Mouse (Mus musculus) forebrain, embryonic 14.5 days (tissue): Measurements from ENCODE around the gene Gm8978. TPM values are rescaled to one million over a fixed set of nuclear protein-coding genes. Genes with fewer than 3 reads are reported as not detected.
"Not testable (repeated sequence)": the region's sequence is repeated elsewhere in the genome, so short reads cannot be mapped to it uniquely, and the experiment has no call there.

Source experiments
- ATAC-seq: fragments of 200-750 bp; cut with Nextera tagmentation; 2 replicates; pipeline ENCODE4 v1.8.0; 2017; ENCODE audit warnings: mild to moderate bottlenecking, moderate library complexity
- DNase-seq: peaks from one replicate; pipeline ENCODE4 v3.0.0-alpha.2; 2015; ENCODE audit warnings: low spot score
- H3K27ac ChIP-seq: fragments of 300-500 bp; sonication (generic); 2 replicates; pipeline ENCODE4 v1.5.1; 2014; ENCODE audit warnings: low read depth, mild to moderate bottlenecking, control low read depth, low read length, moderate library complexity
- H3K27me3 ChIP-seq: fragments of 300-500 bp; sonication (generic); replicated peaks from 2 replicates; pipeline ENCODE4 v1.6.1; 2014; ENCODE audit warnings: low read length, control low read depth, mixed read lengths; ENCODE audit not compliant: control insufficient read depth, insufficient read depth
- H3K36me3 ChIP-seq: fragments of 300-500 bp; sonication (generic); 2 replicates; pipeline ENCODE4 v1.6.1; 2014; ENCODE audit warnings: low read length, control low read depth; ENCODE audit not compliant: control insufficient read depth, insufficient read depth
- H3K4me1 ChIP-seq: fragments of 300-500 bp; sonication (generic); 2 replicates; pipeline ENCODE4 v1.6.1; 2014; ENCODE audit warnings: antibody characterized with exemption, low read length, control low read depth; ENCODE audit not compliant: control insufficient read depth, insufficient read depth
- H3K4me2 ChIP-seq: fragments of 300-500 bp; sonication (generic); 2 replicates; pipeline ENCODE4 v1.6.1; 2014; ENCODE audit warnings: mild to moderate bottlenecking, control low read depth, low read length
- H3K4me3 ChIP-seq: fragments of 300-500 bp; sonication (generic); 2 replicates; pipeline ENCODE4 v1.5.1; 2014; ENCODE audit warnings: low read depth, low read length, control low read depth
- H3K9ac ChIP-seq: fragments of 300-500 bp; sonication (generic); 2 replicates; pipeline ENCODE4 v1.6.1; 2014; ENCODE audit warnings: mild to moderate bottlenecking, low read length, control low read depth, moderate library complexity
- H3K9me3 ChIP-seq: fragments of 300-500 bp; sonication (generic); replicated peaks from 2 replicates; pipeline ENCODE4 v1.6.1; 2016; ENCODE audit warnings: low read length, control low read depth, mixed read lengths; ENCODE audit not compliant: control insufficient read depth
- WGBS: fragments of 180-500 bp; shearing (Covaris S2); extraction: QIAGEN DNeasy Blood & Tissue Kit; methylation state at CpG from one replicate; pipeline ENCODE4 v1.1.7; 2014; 5-methylcytosine and 5-hydroxymethylcytosine counted together
- microRNA-seq: library from miRNA; unstranded; fragments of <30 nt; microRNA quantifications from one replicate; pipeline ENCODE4, GENCODE M21; 2016
- polyA plus RNA-seq: library from polyadenylated mRNA; unstranded; fragments of >200 nt; fragmentation: Nextera tagmentation; extraction: Ambion mirVana; gene quantifications from 2 replicates; pipeline ENCODE4 v1.2.1, GENCODE M21; 2014

Gm8978 gene
- polyA plus RNA-seq = not detected in 2 replicates

GRCm38 (mm10) chr19:33625152-33625551 lies at the start of gene Gm8978:
Gm8978 (minus strand) TSS chr19:33625252.
- not testable (repeated sequence) for H3K36me3 ChIP-seq, H3K4me3 ChIP-seq

GRCm38 (mm10) chr19:33589626-33590302 lies 35.3 kb downstream of the Gm8978 start:
- not testable (repeated sequence) for H3K4me1 ChIP-seq, H3K27me3 ChIP-seq, H3K36me3 ChIP-seq, H3K9me3 ChIP-seq
- Histone ChIP-seq H3K9ac (peak overlapping the region; percentile 60), H3K27ac (peak overlapping the region; percentile 44; the same call in 1 of the 2 replicates), H3K4me2 (peak overlapping the region; percentile 44), H3K4me3 (peak overlapping the region; percentile 33)
- DNase-seq (peak; percentile 84), ATAC-seq (peak; percentile 100)
- 8% methylated on average over 10 of the region's 38 CpGs for WGBS

More at GRCm38 (mm10) chr19:33625152-33625551, at the start of gene Gm8978:
- not testable (repeated sequence) for H3K4me2 ChIP-seq, H3K4me1 ChIP-seq, H3K9me3 ChIP-seq, ATAC-seq, H3K27me3 ChIP-seq, H3K9ac ChIP-seq, H3K27ac ChIP-seq, DNase-seq

GRCm38 (mm10) chr19:33568551-33568950 lies 56.5 kb downstream of the Gm8978 start:
- H3K4me3 ChIP-seq, ATAC-seq, H3K9ac ChIP-seq, H3K36me3 ChIP-seq, H3K4me1 ChIP-seq, H3K4me2 ChIP-seq, DNase-seq, H3K27ac ChIP-seq, H3K27me3 ChIP-seq, H3K9me3 ChIP-seq: not testable (repeated sequence)
- 87% methylated on average over 5 of the region's 5 CpGs for WGBS

Small RNA genes within 50 kb of the gene (microRNA-seq; reads per million reads assigned to microRNA genes)
- not detected for gene Gm27440

Other genes with a start within 250 kb of the Gm8978 start
- 9.5 and 10.7 TPM in 2 replicates for gene Rnls, start 233.0 kb downstream of the Gm8978 start, polyA plus RNA-seq
- not detected in 2 replicates for gene Lipo4, start 107.5 kb downstream of the Gm8978 start, polyA plus RNA-seq
- 0.56 TPM in 2 replicates for gene Lipo2, start 126.1 kb upstream of the Gm8978 start, polyA plus RNA-seq
- gene Lipo3, start 136.7 kb upstream of the Gm8978 start, polyA plus RNA-seq = 14.4 and 16.1 TPM in 2 replicates
- not detected in 2 replicates for gene Lipo1, start 162.2 kb upstream of the Gm8978 start, polyA plus RNA-seq